ENCODE assay signal across 30 mouse cellular contexts in the genomic region with DNA sequence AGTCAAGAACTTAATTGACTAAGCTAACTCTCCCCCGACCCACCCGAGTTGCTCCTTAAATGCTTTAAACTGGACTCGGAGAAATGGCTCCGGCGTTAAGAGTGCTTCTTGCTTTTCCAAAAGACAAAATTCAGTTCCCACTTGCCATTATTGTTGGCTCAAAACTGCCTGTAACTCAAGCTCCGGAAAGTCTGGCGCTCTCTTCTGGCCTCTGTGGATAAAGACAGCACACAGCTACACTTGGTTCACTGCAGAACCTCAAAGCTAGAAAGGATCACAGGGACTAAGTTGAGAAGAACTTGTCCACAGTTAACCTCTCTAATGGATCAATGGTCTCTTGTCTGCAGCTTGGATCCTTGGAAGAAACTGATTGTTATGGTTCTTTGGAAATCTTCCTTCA. TPM values are rescaled to one million over a fixed set of nuclear protein-coding genes. Genes with fewer than 3 reads are reported as not detected.
DNase-seq lines count a peak whose midpoint lies in the region; ATAC-seq and TF ChIP-seq lines count a peak whose summit lies in the region.
"Had no signal": no experiment of that assay in that cellular context is flagged by ENCODE, and none has a peak within 500 bp of the region (broad histone marks: within the 10 kb centered on the region; RNA-seq: fewer than 3 reads in every experiment).

No protein-coding gene starts in this region.

- no peaks in the 10 kb centered on the region for H3K27me3 ChIP-seq in forebrain, embryonic 10.5 days (ENCODE audit: poor library complexity, severe bottlenecking)
- no peaks in the 10 kb centered on the region for H3K27me3 ChIP-seq in forebrain, embryonic 15.5 days
- H3K27me3 ChIP-seq in kidney, adult 2 months (replicated peaks; ENCODE audit: control insufficient read depth, insufficient read depth, low read length): no peaks in the 10 kb centered on the region
- H3K27me3 ChIP-seq: hindbrain, embryonic 15.5 days; intestine, embryonic 15.5 days; kidney, embryonic 15.5 days; liver, embryonic 15.5 days; neural tube, embryonic 13.5 days had no signal

- peak; percentile 5 for DNase-seq in forebrain, embryonic 10.5 days (ENCODE audit: extremely low spot score, low spot score)
- DNase-seq in retina, embryonic 14.5 days (ENCODE audit: low spot score): peak; percentile 54
- DNase-seq in retina, postnatal 1 day: no peak
- DNase-seq in ES-CJ7 (ENCODE audit: low read depth, low spot score) (peak; percentile 68), adipocyte (ENCODE audit: low spot score) (peak; percentile 35)
- DNase-seq in kidney, adult 2 months: no peak
- DNase-seq: cerebellum, adult 11-12 months; forebrain, postnatal 0 days; heart, postnatal 4 days; kidney, postnatal 36 days; layer of hippocampus, adult 9-11 months; liver; right cerebral cortex, adult 18-20 months; thymus, adult 18-20 months had no signal

- H3K4me1 ChIP-seq in forebrain, embryonic 10.5 days: no peaks in the 10 kb centered on the region; the same call in 1 of the 2 replicates
- peaks cover 9% of the 10 kb centered on the region for H3K4me1 ChIP-seq in forebrain, embryonic 15.5 days
- H3K4me1 ChIP-seq in kidney, adult 2 months (ENCODE audit: control insufficient read depth, insufficient read depth, low read length): no peaks in the 10 kb centered on the region
- H3K4me1 ChIP-seq: embryonic facial prominence, embryonic 10.5 days; hindbrain, embryonic 15.5 days; intestine, embryonic 15.5 days; kidney, embryonic 15.5 days; limb, embryonic 10.5 days; liver, embryonic 15.5 days; neural tube, embryonic 13.5 days had no signal

- H3K36me3 ChIP-seq in forebrain, embryonic 10.5 days (replicated peaks): no peaks in the 10 kb centered on the region
- no peaks in the 10 kb centered on the region for H3K36me3 ChIP-seq in forebrain, embryonic 15.5 days
- no peaks in the 10 kb centered on the region for H3K36me3 ChIP-seq in kidney, adult 2 months (ENCODE audit: control insufficient read depth, insufficient read depth, low read length)
- H3K36me3 ChIP-seq: embryonic facial prominence, embryonic 10.5 days; heart, embryonic 10.5 days; hindbrain, embryonic 15.5 days; intestine, embryonic 15.5 days; kidney, embryonic 15.5 days; limb, embryonic 10.5 days; liver, embryonic 15.5 days; neural tube, embryonic 13.5 days had no signal

- no peak for TF ChIP-seq POLR2A in kidney, adult 2 months (IDR thresholded peaks at IDR 0.05; ENCODE audit: low read depth, low read length)

- TF ChIP-seq CTCF in kidney, adult 2 months (conservative IDR thresholded peaks at IDR 0.05; ENCODE audit: insufficient read depth, insufficient read length, low read depth, low read length): no peak

- H3K4me2 ChIP-seq in forebrain, embryonic 15.5 days (replicated peaks): no peak overlapping the region
- H3K4me2 ChIP-seq: hindbrain, embryonic 15.5 days; intestine, embryonic 15.5 days; kidney, embryonic 15.5 days; liver, embryonic 15.5 days; neural tube, embryonic 13.5 days had no signal

- WGBS in forebrain, embryonic 10.5 days: 85% methylated on average over 7 of the region's 7 CpGs
- WGBS in forebrain, embryonic 15.5 days: 87% methylated on average over 7 of the region's 7 CpGs
- 88% methylated on average over 7 of the region's 7 CpGs for WGBS in kidney, adult 2 months

- H3K27ac ChIP-seq in forebrain, embryonic 10.5 days: no peak overlapping the region
- H3K27ac ChIP-seq in forebrain, embryonic 15.5 days (replicated peaks): no peak overlapping the region
- no peak overlapping the region for H3K27ac ChIP-seq in kidney, adult 2 months (ENCODE audit: insufficient read depth, low read depth, low read length)
- H3K27ac ChIP-seq: embryonic facial prominence, embryonic 10.5 days; heart, embryonic 10.5 days; hindbrain, embryonic 15.5 days; intestine, embryonic 15.5 days; kidney, embryonic 15.5 days; limb, embryonic 10.5 days; liver, embryonic 15.5 days; macrophage; neural tube, embryonic 13.5 days had no signal

- no peak overlapping the region for H3K4me3 ChIP-seq in forebrain, embryonic 10.5 days
- no peak overlapping the region for H3K4me3 ChIP-seq in forebrain, embryonic 15.5 days
- no peak overlapping the region for H3K4me3 ChIP-seq in kidney, adult 2 months (ENCODE audit: insufficient read depth, low read depth, low read length)
- H3K4me3 ChIP-seq: embryonic facial prominence, embryonic 10.5 days; heart, embryonic 10.5 days; hindbrain, embryonic 15.5 days; intestine, embryonic 15.5 days; kidney, embryonic 15.5 days; limb, embryonic 10.5 days; liver, embryonic 15.5 days; myocyte; neural tube, embryonic 13.5 days had no signal

- no peak overlapping the region for H3K9ac ChIP-seq in forebrain, embryonic 15.5 days (replicated peaks)
- H3K9ac ChIP-seq: forebrain, postnatal 0 days; hindbrain, embryonic 15.5 days; intestine, embryonic 15.5 days; kidney, embryonic 15.5 days; liver, embryonic 15.5 days; neural tube, embryonic 13.5 days had no signal

- ATAC-seq in forebrain, embryonic 15.5 days (replicated peaks): no peak
- ATAC-seq: midbrain, embryonic 16.5 days had no signal

- H3K9me3 ChIP-seq in forebrain, embryonic 10.5 days: no peaks in the 10 kb centered on the region
- H3K9me3 ChIP-seq in forebrain, embryonic 15.5 days: no peaks in the 10 kb centered on the region
- H3K9me3 ChIP-seq: embryonic facial prominence, embryonic 10.5 days; heart, embryonic 10.5 days; hindbrain, embryonic 15.5 days; intestine, embryonic 15.5 days; kidney, embryonic 15.5 days; limb, embryonic 10.5 days; liver, embryonic 15.5 days; neural tube, embryonic 13.5 days had no signal

RNA-seq across cellular contexts. Expression of gene 1700018F24Rik, which starts 15.9 kb away (rescaled TPM):
- not detected in 2 replicates for polyA plus RNA-seq in forebrain, embryonic 10.5 days (2016; fragmentation: Nextera tagmentation; extraction: Ambion mirVana)
- not detected in 2 replicates for polyA plus RNA-seq in forebrain, embryonic 15.5 days (2015; fragmentation: Nextera tagmentation; extraction: Ambion mirVana)
- polyA plus RNA-seq in kidney, adult 2 months (2012; rRNA removed): not detected in 2 replicates
- polyA plus RNA-seq: cortical plate, adult 2 months; embryonic facial prominence, embryonic 10.5 days; forebrain, postnatal 0 days; heart, embryonic 10.5 days; heart, embryonic 16.5 days; hindbrain, embryonic 15.5 days; intestine, embryonic 15.5 days; kidney, embryonic 15.5 days; limb, embryonic 10.5 days; liver, embryonic 15.5 days; macrophage; midbrain, embryonic 16.5 days; myocyte; neural tube, embryonic 13.5 days; stomach, embryonic 16.5 days had no signal

RNA-seq across cellular contexts. Expression of gene Arpc1a, which starts 24.9 kb away (rescaled TPM):
- 120 and 121 TPM in 2 replicates for polyA plus RNA-seq in forebrain, embryonic 10.5 days (2016; fragmentation: Nextera tagmentation; extraction: Ambion mirVana)
- polyA plus RNA-seq in forebrain, embryonic 15.5 days (2015; fragmentation: Nextera tagmentation; extraction: Ambion mirVana): 246 and 258 TPM in 2 replicates
- 123 and 141 TPM in 2 replicates for polyA plus RNA-seq in kidney, adult 2 months (2012; rRNA removed)

RNA-seq across cellular contexts. Expression of gene Kpna7, which starts 25.1 kb away (rescaled TPM):
- not detected in 2 replicates for polyA plus RNA-seq in forebrain, embryonic 10.5 days (2016; fragmentation: Nextera tagmentation; extraction: Ambion mirVana)
- not detected in 2 replicates for polyA plus RNA-seq in forebrain, embryonic 15.5 days (2015; fragmentation: Nextera tagmentation; extraction: Ambion mirVana)
- not detected in 2 replicates for polyA plus RNA-seq in kidney, adult 2 months (2012; rRNA removed)
- polyA plus RNA-seq: cortical plate, adult 2 months; forebrain, postnatal 0 days; heart, embryonic 10.5 days; hindbrain, embryonic 15.5 days; kidney, embryonic 15.5 days; limb, embryonic 10.5 days; lung, embryonic 16.5 days; macrophage; midbrain, embryonic 16.5 days; myocyte; neural tube, embryonic 13.5 days had no signal

RNA-seq across cellular contexts. Expression of gene Gm4871, which starts 26.2 kb away (rescaled TPM):
- not detected in 2 replicates for polyA plus RNA-seq in forebrain, embryonic 10.5 days (2016; fragmentation: Nextera tagmentation; extraction: Ambion mirVana)
- polyA plus RNA-seq in forebrain, embryonic 15.5 days (2015; fragmentation: Nextera tagmentation; extraction: Ambion mirVana): not detected in 2 replicates
- not detected in 2 replicates for polyA plus RNA-seq in kidney, adult 2 months (2012; rRNA removed)
- polyA plus RNA-seq: cortical plate, adult 2 months; embryonic facial prominence, embryonic 10.5 days; forebrain, postnatal 0 days; heart, embryonic 10.5 days; heart, embryonic 16.5 days; hindbrain, embryonic 15.5 days; intestine, embryonic 15.5 days; kidney, embryonic 15.5 days; limb, embryonic 10.5 days; liver, embryonic 15.5 days; lung, embryonic 16.5 days; macrophage; midbrain, embryonic 16.5 days; myocyte; neural tube, embryonic 13.5 days; stomach, embryonic 16.5 days had no signal

RNA-seq across cellular contexts. Expression of gene Arpc1b, which starts 55.3 kb away (rescaled TPM):
- polyA plus RNA-seq in forebrain, embryonic 10.5 days (2016; fragmentation: Nextera tagmentation; extraction: Ambion mirVana): 82.9 and 83.4 TPM in 2 replicates
- polyA plus RNA-seq in forebrain, embryonic 15.5 days (2015; fragmentation: Nextera tagmentation; extraction: Ambion mirVana): 57.0 and 60.4 TPM in 2 replicates
- 184 and 193 TPM in 2 replicates for polyA plus RNA-seq in kidney, adult 2 months (2012; rRNA removed)

Comparison
In these comparisons a context has a peak if more than half of its experiments do, and no peak if none do; other contexts are left out.
1. DNase-seq: peak in forebrain, embryonic 10.5 days (single experiment), retina, embryonic 14.5 days (single experiment), ES-CJ7 (single experiment) and adipocyte (single experiment); none in retina, postnatal 1 day (single experiment) and kidney, adult 2 months (single experiment).